Mouse (Mus musculus) embryonic facial prominence, embryonic 13.5 days (tissue): ENCODE measurements at regions not wholly inside any gene's neighbourhood (a gene's known extent, or its start where the extent isn't known, plus 50 kb on each side); places are given as distances from the start of the nearest gene placed in this dataset.

Source experiments
- ATAC-seq: fragments of 200-750 bp; cut with Nextera tagmentation; 2 replicates; pipeline ENCODE4 v1.8.0; 2017; ENCODE audit warnings: low read depth; ENCODE audit not compliant: insufficient number of reproducible peaks, insufficient read depth, low FRiP score, low TSS enrichment
- H3K27ac ChIP-seq: fragments of 300-500 bp; sonication (generic); 2 replicates; pipeline ENCODE4 v1.5.1; 2015; ENCODE audit warnings: moderate library complexity, mild to moderate bottlenecking, inconsistent platforms
- H3K27me3 ChIP-seq: fragments of 300-500 bp; sonication (generic); 2 replicates; pipeline ENCODE4 v1.6.1; 2015; ENCODE audit warnings: mild to moderate bottlenecking, inconsistent platforms
- H3K36me3 ChIP-seq: fragments of 300-500 bp; sonication (generic); 2 replicates; pipeline ENCODE4 v1.6.1; 2015; ENCODE audit warnings: mild to moderate bottlenecking, inconsistent platforms
- H3K4me1 ChIP-seq: fragments of 300-500 bp; sonication (generic); 2 replicates; pipeline ENCODE4 v1.6.1; 2015; ENCODE audit warnings: inconsistent platforms
- H3K4me2 ChIP-seq: fragments of 300-500 bp; sonication (generic); 2 replicates; pipeline ENCODE4 v1.6.1; 2015; ENCODE audit warnings: moderate library complexity, mild to moderate bottlenecking, inconsistent platforms
- H3K4me3 ChIP-seq: fragments of 300-500 bp; sonication (generic); 2 replicates; pipeline ENCODE4 v1.5.1; 2015; ENCODE audit warnings: mild to moderate bottlenecking, inconsistent platforms
- H3K9ac ChIP-seq: fragments of 300-500 bp; sonication (generic); 2 replicates; pipeline ENCODE4 v1.6.1; 2015; ENCODE audit warnings: mild to moderate bottlenecking, inconsistent platforms
- H3K9me3 ChIP-seq: fragments of 300-500 bp; sonication (generic); 2 replicates; pipeline ENCODE4 v1.6.1; 2016; ENCODE audit warnings: inconsistent platforms
- WGBS: fragments of 180-500 bp; shearing (Covaris S2); methylation state at CpG from one replicate; pipeline ENCODE4 v1.1.7; 2015; ENCODE audit warnings: mixed read lengths; 5-methylcytosine and 5-hydroxymethylcytosine counted together

GRCm38 (mm10) chr10:98372561-98372960, 541.6 kb upstream of the Atp2b1 start:
- Histone ChIP-seq H3K27me3 (no peaks in the 10 kb centered on the region), H3K36me3 (no peaks in the 10 kb centered on the region), H3K27ac (no peak overlapping the region), H3K9me3 (no peaks in the 10 kb centered on the region), H3K4me2 (no peak overlapping the region), H3K4me3 (no peak overlapping the region), H3K9ac (no peak overlapping the region), H3K4me1 (no peaks in the 10 kb centered on the region)
- 62% methylated on average over 4 of the region's 4 CpGs for WGBS
- ATAC-seq: no peak

GRCm38 (mm10) chr10:98373314-98373713, 540.9 kb upstream of the Atp2b1 start:
- no peak overlapping the region for H3K9ac ChIP-seq
- H3K4me1 ChIP-seq: no peaks in the 10 kb centered on the region
- H3K9me3 ChIP-seq: no peaks in the 10 kb centered on the region
- H3K27ac ChIP-seq: no peak overlapping the region
- no peaks in the 10 kb centered on the region for H3K36me3 ChIP-seq
- H3K27me3 ChIP-seq: no peaks in the 10 kb centered on the region
- H3K4me2 ChIP-seq: no peak overlapping the region
- no peak overlapping the region for H3K4me3 ChIP-seq
- ATAC-seq: no peak
- WGBS: 73% methylated on average over 3 of the region's 3 CpGs

GRCm38 (mm10) chr10:98374684-98375083, 539.5 kb upstream of the Atp2b1 start:
- H3K27me3 ChIP-seq: no peaks in the 10 kb centered on the region
- no peak overlapping the region for H3K4me3 ChIP-seq
- H3K9ac ChIP-seq: no peak overlapping the region
- H3K9me3 ChIP-seq: no peaks in the 10 kb centered on the region
- H3K4me1 ChIP-seq: no peaks in the 10 kb centered on the region
- ATAC-seq: no peak
- H3K27ac ChIP-seq: no peak overlapping the region
- no peak overlapping the region for H3K4me2 ChIP-seq
- no peaks in the 10 kb centered on the region for H3K36me3 ChIP-seq

GRCm38 (mm10) chr10:98388543-98388942, 525.7 kb upstream of the Atp2b1 start:
- Histone ChIP-seq H3K27me3 (no peaks in the 10 kb centered on the region), H3K4me3 (no peak overlapping the region), H3K9ac (no peak overlapping the region), H3K36me3 (no peaks in the 10 kb centered on the region), H3K9me3 (no peaks in the 10 kb centered on the region), H3K4me1 (no peaks in the 10 kb centered on the region), H3K27ac (no peak overlapping the region), H3K4me2 (no peak overlapping the region)
- ATAC-seq: no peak

- no peak for ATAC-seq
- WGBS: 32% methylated on average over 1 of the region's 1 CpGs
- no peak overlapping the region for H3K9ac ChIP-seq
- no peak overlapping the region for H3K4me2 ChIP-seq
- H3K27ac ChIP-seq: no peak overlapping the region
- H3K4me3 ChIP-seq: no peak overlapping the region
- H3K4me1 ChIP-seq: no peaks in the 10 kb centered on the region
- H3K9me3 ChIP-seq: no peaks in the 10 kb centered on the region
- no peaks in the 10 kb centered on the region for H3K27me3 ChIP-seq
- H3K36me3 ChIP-seq: no peaks in the 10 kb centered on the region
Measured at GRCm38 (mm10) chr10:98399864-98400263, 514.3 kb upstream of the Atp2b1 start.

- no peaks in the 10 kb centered on the region for H3K4me1 ChIP-seq
- no peak overlapping the region for H3K4me2 ChIP-seq
- ATAC-seq: no peak
- no peaks in the 10 kb centered on the region for H3K9me3 ChIP-seq
- no peaks in the 10 kb centered on the region for H3K27me3 ChIP-seq
- H3K4me3 ChIP-seq: no peak overlapping the region
- no peak overlapping the region for H3K27ac ChIP-seq
- H3K36me3 ChIP-seq: no peaks in the 10 kb centered on the region
- 63% methylated on average over 16 of the region's 17 CpGs for WGBS
- H3K9ac ChIP-seq: no peak overlapping the region
Measured at GRCm38 (mm10) chr10:98417807-98418743, 496.1 kb upstream of the Atp2b1 start.

DNA sequence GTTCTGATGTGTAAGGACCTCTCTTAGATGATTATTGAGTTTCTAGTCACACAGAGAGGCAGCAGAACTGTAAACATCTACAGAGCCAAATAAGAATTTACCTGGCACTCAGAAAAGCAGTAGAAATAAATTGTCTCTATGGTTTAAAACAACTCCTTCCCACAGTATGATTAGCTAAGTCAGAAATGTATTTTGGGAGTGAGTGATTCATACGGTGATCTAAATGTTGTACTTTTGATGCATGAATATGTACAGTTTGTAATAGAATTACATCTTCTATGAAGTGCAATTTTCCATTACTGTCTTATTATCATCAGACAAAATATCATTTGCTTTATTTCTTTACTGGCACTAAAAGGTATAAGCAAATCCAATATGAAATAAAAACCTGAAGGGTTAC, 489.8 kb upstream of the Atp2b1 start:
- Histone ChIP-seq H3K27ac (no peak overlapping the region), H3K36me3 (no peaks in the 10 kb centered on the region), H3K9ac (no peak overlapping the region), H3K4me2 (no peak overlapping the region), H3K4me3 (no peak overlapping the region), H3K9me3 (no peaks in the 10 kb centered on the region), H3K4me1 (no peaks in the 10 kb centered on the region), H3K27me3 (no peaks in the 10 kb centered on the region)
- WGBS: 92% methylated on average over 1 of the region's 1 CpGs
- ATAC-seq: no peak

- Histone ChIP-seq H3K9ac (no peak overlapping the region), H3K27me3 (no peaks in the 10 kb centered on the region), H3K36me3 (no peaks in the 10 kb centered on the region), H3K4me3 (no peak overlapping the region), H3K27ac (no peak overlapping the region), H3K4me1 (no peaks in the 10 kb centered on the region), H3K4me2 (no peak overlapping the region), H3K9me3 (no peaks in the 10 kb centered on the region)
- no peak for ATAC-seq
- WGBS: 95% methylated on average over 3 of the region's 3 CpGs
Measured at GRCm38 (mm10) chr10:98434974-98435373, 479.2 kb upstream of the Atp2b1 start.

DNA sequence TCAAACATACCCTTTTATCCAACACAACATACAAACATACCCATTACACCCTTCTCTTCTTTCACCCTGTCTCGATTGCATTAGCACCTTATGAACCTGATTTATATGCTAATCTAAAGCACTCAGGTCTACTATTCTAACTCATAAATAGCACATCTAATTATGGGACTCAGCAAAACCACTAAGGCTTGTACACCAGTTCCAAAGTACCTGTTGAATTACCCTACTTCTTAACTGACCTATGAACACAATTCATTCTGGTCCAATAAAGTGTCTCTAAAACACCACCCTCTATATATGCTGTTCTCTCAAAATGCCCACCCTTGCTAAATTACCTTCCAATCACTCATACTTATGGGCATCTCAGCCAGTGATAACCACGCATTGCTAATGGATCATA, 452.7 kb upstream of the Atp2b1 start:
- Histone ChIP-seq H3K9me3 (no peaks in the 10 kb centered on the region), H3K36me3 (no peaks in the 10 kb centered on the region), H3K4me1 (no peaks in the 10 kb centered on the region), H3K9ac (no peak overlapping the region), H3K4me2 (no peak overlapping the region), H3K27me3 (no peaks in the 10 kb centered on the region), H3K4me3 (no peak overlapping the region), H3K27ac (no peak overlapping the region)
- 87% methylated on average over 2 of the region's 2 CpGs for WGBS
- no peak for ATAC-seq

DNA sequence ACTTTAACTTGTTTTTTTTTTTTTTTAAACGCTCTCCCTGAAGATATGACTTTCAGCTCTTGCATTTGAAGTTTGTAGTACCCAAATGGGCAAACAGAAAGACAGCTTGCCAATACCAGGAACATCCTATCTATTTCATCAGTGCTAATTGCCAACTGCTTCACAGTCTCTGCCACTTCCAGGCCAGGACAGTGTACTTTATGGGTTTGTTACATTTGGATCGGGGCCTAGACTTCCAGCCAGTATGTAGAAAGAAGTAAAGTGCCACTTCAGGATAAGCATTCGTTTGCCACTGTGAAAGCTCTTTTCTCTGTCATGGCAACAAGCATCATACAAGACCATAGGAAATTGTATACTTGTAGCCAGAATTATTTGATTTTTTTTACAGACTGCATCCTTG, 439.6 kb upstream of the Atp2b1 start:
- Histone ChIP-seq H3K27me3 (no peaks in the 10 kb centered on the region), H3K36me3 (no peaks in the 10 kb centered on the region), H3K4me3 (no peak overlapping the region), H3K4me2 (no peak overlapping the region), H3K9ac (no peak overlapping the region), H3K27ac (no peak overlapping the region), H3K9me3 (no peaks in the 10 kb centered on the region), H3K4me1 (no peaks in the 10 kb centered on the region)
- 84% methylated on average over 3 of the region's 3 CpGs for WGBS
- no peak for ATAC-seq

- Histone ChIP-seq H3K4me3 (0 out of 2 replicates have a peak overlapping the region, but pooled peaks have one; percentile 12), H3K36me3 (no peaks in the 10 kb centered on the region), H3K9me3 (0 out of 2 replicates have a peak, but pooled peaks cover 3% of the 10 kb centered on the region), H3K4me2 (peak overlapping the region; percentile 43), H3K27me3 (peaks cover 4% of the 10 kb centered on the region), H3K4me1 (peaks cover 9% of the 10 kb centered on the region), H3K27ac (no peak overlapping the region), H3K9ac (no peak overlapping the region)
- WGBS: 52% methylated on average over 20 of the region's 20 CpGs
- no peak for ATAC-seq
Measured at GRCm38 (mm10) chr10:98485751-98486681, 428.2 kb upstream of the Atp2b1 start.

- Histone ChIP-seq H3K4me3 (no peak overlapping the region), H3K4me1 (no peaks in the 10 kb centered on the region), H3K36me3 (no peaks in the 10 kb centered on the region), H3K4me2 (no peak overlapping the region), H3K9me3 (no peaks in the 10 kb centered on the region), H3K9ac (no peak overlapping the region), H3K27ac (no peak overlapping the region), H3K27me3 (no peaks in the 10 kb centered on the region)
- WGBS: 15% methylated on average over 8 of the region's 8 CpGs
- no peak for ATAC-seq
Measured at GRCm38 (mm10) chr10:98494354-98494753, 419.9 kb upstream of the Atp2b1 start.
